Mouse (Mus musculus): ENCODE results near the gene Usp38. TPM values are rescaled to one million over a fixed set of nuclear protein-coding genes. Genes with fewer than 3 reads are reported as not detected.

Gene Usp38
- polyA plus RNA-seq, 1 experiment from 2014 or later: 21.2 TPM

DNA sequence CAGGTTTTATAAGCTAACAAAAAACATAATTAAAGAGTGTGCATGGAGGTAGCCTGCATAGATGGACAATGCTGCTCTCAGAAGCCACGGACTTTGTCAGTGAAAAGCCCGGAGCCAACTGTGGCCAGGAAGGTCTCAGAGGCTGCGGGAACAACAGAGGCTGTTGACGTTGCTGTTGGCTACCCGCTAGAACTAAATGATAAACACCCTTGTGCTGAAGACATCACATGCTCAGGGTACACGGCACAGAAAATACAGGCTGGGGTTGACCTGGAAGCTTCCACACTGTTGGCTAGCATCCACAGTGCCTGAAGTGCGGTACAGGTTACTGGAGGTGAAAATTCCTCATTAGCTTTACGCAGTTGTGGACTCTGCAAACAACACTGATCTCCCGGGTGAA, 43.6 kb downstream of the Usp38 start:
- Histone ChIP-seq H3K27me3 (replicated peaks; ENCODE audit: control insufficient read depth, insufficient read depth, low read length) (no peaks in the 10 kb centered on the region), H3K9me3 (ENCODE audit: control insufficient read depth, low read length) (no peaks in the 10 kb centered on the region)

DNA sequence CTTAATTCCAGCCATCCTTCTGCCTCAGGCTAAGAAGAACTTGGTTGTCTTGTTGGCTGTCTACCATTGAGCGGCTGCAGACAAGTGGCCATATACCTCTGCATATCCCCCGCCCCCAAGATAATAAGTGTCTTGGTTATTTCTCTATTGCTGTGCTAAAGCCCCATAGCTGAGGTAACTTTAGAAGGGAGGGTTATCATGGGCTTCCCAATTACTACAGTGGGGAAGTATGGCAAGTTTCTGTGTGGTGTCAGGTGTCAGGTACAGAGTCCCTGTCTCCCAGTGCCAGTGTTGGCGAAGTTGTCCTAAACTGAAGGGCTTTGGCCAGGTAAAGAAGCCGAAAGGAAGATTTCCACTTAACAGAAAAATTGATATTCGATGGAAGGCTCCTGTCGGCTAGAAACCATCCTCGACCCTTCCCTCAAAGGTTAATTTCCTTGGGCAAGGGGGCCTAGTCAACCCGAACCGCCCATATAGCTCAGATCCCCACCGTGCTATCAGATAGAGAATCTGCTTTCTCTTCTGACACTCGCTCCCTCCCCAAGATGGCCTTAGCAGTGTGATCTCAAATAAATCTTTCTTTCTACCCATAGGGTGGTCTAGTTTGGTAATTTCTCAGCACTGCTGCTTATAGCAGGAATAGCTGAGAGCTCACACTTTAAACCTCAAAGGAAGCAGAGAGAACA, 44.6 kb downstream of the Usp38 start:
- WGBS: 72% methylated on average over 11 of the region's 11 CpGs
- no peak overlapping the region for H3K4me2 ChIP-seq (ENCODE audit: low read depth, low read length)
- ATAC-seq (ENCODE audit: low read depth): no peak

More for the DNA sequence above, 43.6 kb downstream of the Usp38 start:
- H3K4me3 ChIP-seq (ENCODE audit: low read depth, low read length): no peak overlapping the region
- no peak overlapping the region for H3K9ac ChIP-seq (ENCODE audit: low read depth, low read length)
- DNase-seq (ENCODE audit: low spot score) (no peak), ATAC-seq (ENCODE audit: low read depth) (no peak)
- no peak overlapping the region for H3K27ac ChIP-seq (replicated peaks; ENCODE audit: low read depth, low read length)
- H3K4me1 ChIP-seq (ENCODE audit: control insufficient read depth, insufficient read depth, low read length): no peaks in the 10 kb centered on the region
- H3K4me2 ChIP-seq (ENCODE audit: low read depth, low read length): no peak overlapping the region
- 81% methylated on average over 8 of the region's 9 CpGs for WGBS
- H3K36me3 ChIP-seq (ENCODE audit: control insufficient read depth, insufficient read depth, low read length): no peaks in the 10 kb centered on the region

DNA sequence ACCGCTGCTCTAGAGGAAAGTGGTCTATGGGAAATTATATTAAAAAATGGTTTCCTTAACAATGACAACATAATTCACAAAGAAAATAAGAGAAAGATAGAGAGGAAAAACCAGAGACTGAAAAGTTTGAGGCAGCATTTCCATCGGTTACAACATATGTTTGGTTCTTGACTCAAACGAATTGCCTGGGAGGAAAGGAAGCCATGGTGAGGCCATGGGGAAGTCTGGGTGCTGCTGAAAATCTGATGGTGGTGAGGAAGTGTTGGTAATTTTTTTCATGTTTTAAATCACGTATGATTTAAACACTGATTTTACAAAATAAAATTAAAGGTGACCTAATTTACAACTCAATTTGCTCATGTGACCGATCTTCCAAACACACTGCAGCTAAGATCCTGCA, 45.3 kb downstream of the Usp38 start:
- no peak overlapping the region for H3K4me2 ChIP-seq (ENCODE audit: low read depth, low read length)
- no peak for ATAC-seq (ENCODE audit: low read depth)
- H3K27me3 ChIP-seq (replicated peaks; ENCODE audit: control insufficient read depth, insufficient read depth, low read length): no peaks in the 10 kb centered on the region
- DNase-seq (ENCODE audit: low spot score): no peak
- H3K4me3 ChIP-seq (ENCODE audit: low read depth, low read length): no peak overlapping the region
- no peaks in the 10 kb centered on the region for H3K36me3 ChIP-seq (ENCODE audit: control insufficient read depth, insufficient read depth, low read length)
- no peaks in the 10 kb centered on the region for H3K4me1 ChIP-seq (ENCODE audit: control insufficient read depth, insufficient read depth, low read length)
- no peaks in the 10 kb centered on the region for H3K9me3 ChIP-seq (ENCODE audit: control insufficient read depth, low read length)
- H3K9ac ChIP-seq (ENCODE audit: low read depth, low read length): no peak overlapping the region
- WGBS: 88% methylated on average over 5 of the region's 5 CpGs
- no peak overlapping the region for H3K27ac ChIP-seq (replicated peaks; ENCODE audit: low read depth, low read length)

More for the DNA sequence above, 44.6 kb downstream of the Usp38 start:
- Histone ChIP-seq H3K27me3 (replicated peaks; ENCODE audit: control insufficient read depth, insufficient read depth, low read length) (no peaks in the 10 kb centered on the region), H3K4me1 (ENCODE audit: control insufficient read depth, insufficient read depth, low read length) (no peaks in the 10 kb centered on the region), H3K9me3 (ENCODE audit: control insufficient read depth, low read length) (no peaks in the 10 kb centered on the region), H3K36me3 (ENCODE audit: control insufficient read depth, insufficient read depth, low read length) (no peaks in the 10 kb centered on the region), H3K9ac (ENCODE audit: low read depth, low read length) (no peak overlapping the region), H3K27ac (replicated peaks; ENCODE audit: low read depth, low read length) (no peak overlapping the region), H3K4me3 (ENCODE audit: low read depth, low read length) (no peak overlapping the region)
- DNase-seq (ENCODE audit: low spot score): no peak

DNA sequence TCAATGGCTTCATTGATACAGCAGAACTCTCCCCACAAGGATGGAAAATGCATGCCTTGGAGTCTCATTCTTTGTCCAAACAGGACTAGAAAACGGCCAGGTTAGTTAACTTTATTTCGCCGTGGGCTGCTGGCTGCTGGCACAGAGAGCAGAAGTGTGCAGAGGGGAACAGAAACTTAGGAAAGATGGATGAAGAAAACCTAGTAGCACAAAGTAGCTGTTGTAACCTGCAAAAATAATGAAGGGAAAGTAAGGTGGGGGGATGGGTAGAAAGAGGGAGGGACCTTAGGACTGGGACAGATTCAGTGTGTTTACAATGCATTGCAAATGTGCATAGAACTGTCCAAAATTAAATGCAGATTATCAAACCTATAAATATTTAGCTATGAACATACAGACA, 51.6 kb downstream of the Usp38 start:
- Histone ChIP-seq H3K4me3 (ENCODE audit: low read depth, low read length) (no peak overlapping the region), H3K4me1 (ENCODE audit: control insufficient read depth, insufficient read depth, low read length) (no peaks in the 10 kb centered on the region), H3K27ac (replicated peaks; ENCODE audit: low read depth, low read length) (no peak overlapping the region), H3K27me3 (replicated peaks; ENCODE audit: control insufficient read depth, insufficient read depth, low read length) (no peaks in the 10 kb centered on the region), H3K9me3 (ENCODE audit: control insufficient read depth, low read length) (no peaks in the 10 kb centered on the region), H3K4me2 (ENCODE audit: low read depth, low read length) (no peak overlapping the region), H3K36me3 (ENCODE audit: control insufficient read depth, insufficient read depth, low read length) (no peaks in the 10 kb centered on the region), H3K9ac (ENCODE audit: low read depth, low read length) (no peak overlapping the region)
- ATAC-seq (ENCODE audit: low read depth): no peak
- WGBS: 80% methylated on average over 3 of the region's 3 CpGs
- DNase-seq (ENCODE audit: low spot score): no peak

DNA sequence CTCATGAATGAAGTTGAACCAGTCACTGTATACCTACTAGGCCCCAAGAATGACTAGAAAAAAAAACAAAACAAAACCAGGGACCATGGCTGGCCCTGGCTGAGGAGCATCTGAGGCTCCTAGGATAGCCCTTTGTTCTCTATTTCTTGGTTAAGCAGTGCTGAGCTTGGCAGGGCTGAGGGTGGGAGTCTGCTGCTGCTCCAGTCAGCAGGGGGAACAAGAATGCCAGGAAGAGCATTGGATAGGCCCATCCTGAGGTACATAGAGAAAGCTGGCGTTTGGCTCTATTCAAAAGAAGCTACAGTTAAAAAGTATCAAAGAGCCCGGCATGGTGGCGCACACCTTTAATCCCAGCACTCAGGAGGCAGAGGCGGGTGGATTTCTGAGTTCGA, 52.1 kb downstream of the Usp38 start:
- whole genome bisulfite sequencing: 91% methylated on average over 5 of the region's 5 CpGs
- H3K36me3 ChIP-seq (ENCODE audit: control insufficient read depth, insufficient read depth, low read length): no peaks in the 10 kb centered on the region
- H3K27me3 ChIP-seq (replicated peaks; ENCODE audit: control insufficient read depth, insufficient read depth, low read length): no peaks in the 10 kb centered on the region
- H3K4me2 ChIP-seq (ENCODE audit: low read depth, low read length): no peak overlapping the region
- no peak overlapping the region for H3K27ac ChIP-seq (replicated peaks; ENCODE audit: low read depth, low read length)
- DNase-seq (ENCODE audit: low spot score): no peak
- H3K9me3 ChIP-seq (ENCODE audit: control insufficient read depth, low read length): no peaks in the 10 kb centered on the region
- ATAC-seq (ENCODE audit: low read depth): no peak
- no peak overlapping the region for H3K9ac ChIP-seq (ENCODE audit: low read depth, low read length)
- no peak overlapping the region for H3K4me3 ChIP-seq (ENCODE audit: low read depth, low read length)
- no peaks in the 10 kb centered on the region for H3K4me1 ChIP-seq (ENCODE audit: control insufficient read depth, insufficient read depth, low read length)

DNA sequence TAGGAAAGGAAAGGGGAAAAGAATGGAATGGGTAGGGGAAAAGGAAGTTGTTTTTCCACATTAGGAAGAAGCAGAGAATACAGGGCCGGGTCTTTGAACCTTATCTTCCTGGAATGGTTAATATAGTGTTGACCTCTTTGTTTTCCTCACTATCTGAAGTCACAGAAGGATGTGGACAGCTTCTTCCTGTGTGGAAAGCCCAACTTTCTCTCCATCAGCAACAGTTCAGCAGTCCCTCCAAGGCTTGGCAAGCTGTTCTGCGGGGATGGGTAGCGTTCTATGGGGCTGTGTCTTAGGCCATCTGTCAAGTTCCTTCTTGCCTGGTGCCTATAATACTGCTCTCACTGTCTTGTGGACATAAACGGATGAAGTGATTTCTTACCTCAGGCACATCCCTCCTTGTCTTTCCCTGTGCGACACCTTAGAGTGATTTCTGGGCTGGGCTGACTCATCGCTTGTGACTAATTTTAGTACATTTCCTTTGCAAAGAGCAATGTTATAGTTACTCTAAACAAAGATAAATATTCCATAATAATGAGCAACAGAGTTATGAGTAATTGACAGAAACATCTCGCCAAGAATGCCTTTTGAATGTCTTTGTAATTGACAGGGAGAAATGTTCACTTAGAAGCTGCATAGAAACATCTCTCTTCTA, 52.7 kb downstream of the Usp38 start:
- Histone ChIP-seq H3K4me1 (ENCODE audit: control insufficient read depth, insufficient read depth, low read length) (no peaks in the 10 kb centered on the region), H3K27ac (replicated peaks; ENCODE audit: low read depth, low read length) (no peak overlapping the region), H3K27me3 (replicated peaks; ENCODE audit: control insufficient read depth, insufficient read depth, low read length) (no peaks in the 10 kb centered on the region), H3K4me2 (ENCODE audit: low read depth, low read length) (no peak overlapping the region), H3K9me3 (ENCODE audit: control insufficient read depth, low read length) (no peaks in the 10 kb centered on the region), H3K4me3 (ENCODE audit: low read depth, low read length) (no peak overlapping the region), H3K9ac (ENCODE audit: low read depth, low read length) (no peak overlapping the region), H3K36me3 (ENCODE audit: control insufficient read depth, insufficient read depth, low read length) (no peaks in the 10 kb centered on the region)
- DNase-seq (ENCODE audit: low spot score): no peak
- WGBS: 74% methylated on average over 7 of the region's 7 CpGs
- no peak for ATAC-seq (ENCODE audit: low read depth)

DNA sequence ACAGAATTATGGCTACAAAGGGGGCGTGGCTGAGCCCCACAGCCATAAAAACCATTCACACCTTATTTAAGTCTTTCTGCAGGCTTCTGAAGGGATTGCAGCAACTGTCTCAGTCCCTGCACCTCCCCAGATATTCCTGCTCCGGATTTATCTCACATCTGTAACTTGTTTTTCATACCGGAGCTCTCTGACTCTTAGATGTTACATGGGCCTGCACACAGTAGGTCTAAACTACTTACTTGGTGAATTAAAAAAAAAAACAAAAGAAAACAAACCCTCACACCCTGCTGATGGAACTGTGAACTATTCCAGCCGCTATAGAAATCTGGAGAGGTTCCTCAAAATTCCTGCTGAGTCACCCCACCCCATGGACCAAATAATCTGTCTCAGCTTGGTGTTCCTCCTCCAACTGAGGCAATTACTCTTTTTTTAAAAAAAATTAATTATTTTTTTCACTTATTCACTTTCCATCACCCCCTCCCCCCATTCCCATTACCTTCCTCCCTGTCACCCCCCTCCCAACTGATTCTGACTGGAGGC, 53.6 kb downstream of the Usp38 start:
- H3K9ac ChIP-seq (ENCODE audit: low read depth, low read length): no peak overlapping the region
- peaks cover 3% of the 10 kb centered on the region; the same call in 1 of the 2 replicates for H3K9me3 ChIP-seq (ENCODE audit: control insufficient read depth, low read length)
- H3K4me2 ChIP-seq (ENCODE audit: low read depth, low read length): no peak overlapping the region
- no peaks in the 10 kb centered on the region for H3K36me3 ChIP-seq (ENCODE audit: control insufficient read depth, insufficient read depth, low read length)
- DNase-seq (ENCODE audit: low spot score): no peak
- WGBS: 72% methylated on average over 4 of the region's 4 CpGs
- H3K4me1 ChIP-seq (ENCODE audit: control insufficient read depth, insufficient read depth, low read length): no peaks in the 10 kb centered on the region
- no peak for ATAC-seq (ENCODE audit: low read depth)
- no peak overlapping the region for H3K27ac ChIP-seq (replicated peaks; ENCODE audit: low read depth, low read length)
- H3K27me3 ChIP-seq (replicated peaks; ENCODE audit: control insufficient read depth, insufficient read depth, low read length): no peaks in the 10 kb centered on the region
- H3K4me3 ChIP-seq (ENCODE audit: low read depth, low read length): no peak overlapping the region

DNA sequence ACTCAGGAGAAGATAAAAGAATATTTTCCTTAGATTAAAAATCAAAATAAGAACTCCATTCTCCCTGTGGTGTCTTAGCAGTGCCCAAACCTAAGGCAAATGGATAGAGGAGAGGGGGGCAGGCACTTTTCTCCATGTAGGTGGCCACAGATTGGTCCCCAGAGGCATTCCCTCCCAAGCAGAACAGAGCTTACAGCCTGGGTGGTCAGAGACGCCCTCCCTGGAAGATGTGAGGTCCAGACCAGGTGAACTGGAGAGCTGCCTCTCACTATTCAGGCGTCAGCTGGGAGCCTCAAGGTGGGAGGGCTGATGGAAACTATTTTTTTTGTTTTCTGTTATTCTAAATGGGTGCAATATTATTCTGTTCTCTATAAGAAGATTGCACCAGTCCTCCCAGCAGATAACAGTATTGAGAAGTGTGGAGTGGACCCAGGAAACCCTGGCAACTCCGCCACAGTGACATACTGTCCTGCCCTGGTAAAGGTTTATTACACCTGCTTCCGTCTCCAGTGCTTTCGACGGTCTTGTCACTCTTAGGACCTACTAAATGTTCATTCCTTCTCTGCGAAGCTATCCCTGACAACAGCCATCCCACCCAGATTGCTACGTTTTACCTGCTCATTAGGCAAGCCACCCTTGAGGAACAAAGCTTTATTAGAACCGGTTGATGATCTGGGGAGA, 55.0 kb downstream of the Usp38 start:
- no peak for ATAC-seq (ENCODE audit: low read depth)
- no peaks in the 10 kb centered on the region for H3K4me1 ChIP-seq (ENCODE audit: control insufficient read depth, insufficient read depth, low read length)
- H3K27ac ChIP-seq (replicated peaks; ENCODE audit: low read depth, low read length): no peak overlapping the region
- WGBS: 75% methylated on average over 9 of the region's 9 CpGs
- no peak overlapping the region for H3K4me2 ChIP-seq (ENCODE audit: low read depth, low read length)
- peaks cover 17% of the 10 kb centered on the region for H3K9me3 ChIP-seq (ENCODE audit: control insufficient read depth, low read length)
- no peaks in the 10 kb centered on the region for H3K36me3 ChIP-seq (ENCODE audit: control insufficient read depth, insufficient read depth, low read length)
- DNase-seq (ENCODE audit: low spot score): no peak
- no peak overlapping the region for H3K4me3 ChIP-seq (ENCODE audit: low read depth, low read length)
- H3K9ac ChIP-seq (ENCODE audit: low read depth, low read length): no peak overlapping the region
- H3K27me3 ChIP-seq (replicated peaks; ENCODE audit: control insufficient read depth, insufficient read depth, low read length): no peaks in the 10 kb centered on the region

All from embryonic facial prominence, embryonic 14.5 days (tissue).